Mouse (Mus musculus) embryonic facial prominence, embryonic 10.5 days (tissue): ENCODE results near the gene Rab31. TPM values are rescaled to one million over a fixed set of nuclear protein-coding genes. Genes with fewer than 3 reads are reported as not detected.
A peak's percentile ranks its signal among the peaks of the same experiment; 100 is the strongest.

Experiments used
- DNase-seq: peaks from one replicate; pipeline ENCODE4 v3.0.0-alpha.2; 2017; ENCODE audit warnings: low spot score
- H3K27ac ChIP-seq: fragments of 300-500 bp; sonication (generic); replicated peaks from 2 replicates; pipeline ENCODE4 v1.5.1; 2016; ENCODE audit warnings: mild to moderate bottlenecking
- H3K27me3 ChIP-seq: fragments of 300-500 bp; sonication (generic); replicated peaks from 2 replicates; pipeline ENCODE4 v1.6.1; 2016; ENCODE audit warnings: low read depth, mild to moderate bottlenecking; ENCODE audit not compliant: poor library complexity, severe bottlenecking
- H3K36me3 ChIP-seq: fragments of 300-500 bp; sonication (generic); replicated peaks from 2 replicates; pipeline ENCODE4 v1.6.1; 2016; ENCODE audit warnings: mild to moderate bottlenecking, moderate library complexity
- H3K4me1 ChIP-seq: fragments of 300-500 bp; sonication (generic); 2 replicates; pipeline ENCODE4 v1.6.1; 2016
- H3K4me3 ChIP-seq: fragments of 300-500 bp; sonication (generic); 2 replicates; pipeline ENCODE4 v1.5.1; 2016; ENCODE audit warnings: mild to moderate bottlenecking, moderate library complexity
- H3K9me3 ChIP-seq: fragments of 300-500 bp; sonication (generic); 2 replicates; pipeline ENCODE4 v1.6.1; 2016; ENCODE audit warnings: mild to moderate bottlenecking
- WGBS: fragments of 180-500 bp; shearing (Covaris S2); methylation state at CpG from one replicate; pipeline ENCODE4 v1.1.7; 2016; 5-methylcytosine and 5-hydroxymethylcytosine counted together
- polyA plus RNA-seq: library from polyadenylated mRNA; unstranded; fragments of >200 nt; fragmentation: Nextera tagmentation; extraction: Ambion mirVana; gene quantifications from 2 replicates; pipeline ENCODE4 v1.2.1, GENCODE M21; 2016

Rab31 gene
- polyA plus RNA-seq, 1 experiment from 2014 or later: 58.7 TPM

GRCm38 (mm10) chr17:65793307-65793930, 20.9 kb upstream of the Rab31 start:
- WGBS: 95% methylated on average over 12 of the region's 12 CpGs
- no peaks in the 10 kb centered on the region for H3K9me3 ChIP-seq
- no peaks in the 10 kb centered on the region for H3K27me3 ChIP-seq
- H3K27ac ChIP-seq: no peak overlapping the region
- no peak for DNase-seq
- H3K36me3 ChIP-seq: peaks cover 32% of the 10 kb centered on the region
- H3K4me3 ChIP-seq: no peak overlapping the region
- H3K4me1 ChIP-seq: peaks cover 6% of the 10 kb centered on the region

- H3K27me3 ChIP-seq: no peaks in the 10 kb centered on the region
- H3K9me3 ChIP-seq: no peaks in the 10 kb centered on the region
- no peak overlapping the region for H3K27ac ChIP-seq
- DNase-seq: no peak
- H3K36me3 ChIP-seq: peaks cover 52% of the 10 kb centered on the region
- H3K4me3 ChIP-seq: no peak overlapping the region
- WGBS: 95% methylated on average over 2 of the region's 2 CpGs
- H3K4me1 ChIP-seq: peaks cover 6% of the 10 kb centered on the region
Observed at GRCm38 (mm10) chr17:65791161-65791560, 18.6 kb upstream of the Rab31 start.

- 92% methylated on average over 6 of the region's 6 CpGs for WGBS
Observed at GRCm38 (mm10) chr17:65789576-65789975, 17.0 kb upstream of the Rab31 start.

GRCm38 (mm10) chr17:65788542-65789291, 16.2 kb upstream of the Rab31 start:
- peaks cover 12% of the 10 kb centered on the region for H3K4me1 ChIP-seq
- H3K4me3 ChIP-seq: no peak overlapping the region
- H3K36me3 ChIP-seq: peaks cover 52% of the 10 kb centered on the region
- H3K9me3 ChIP-seq: peaks cover 6% of the 10 kb centered on the region; the same call in 1 of the 2 replicates
- no peak overlapping the region for H3K27ac ChIP-seq
- 82% methylated on average over 12 of the region's 12 CpGs for WGBS
- H3K27me3 ChIP-seq: no peaks in the 10 kb centered on the region
- DNase-seq: no peak

More at GRCm38 (mm10) chr17:65789576-65789975, 17.0 kb upstream of the Rab31 start:
- Histone ChIP-seq H3K36me3 (peaks cover 58% of the 10 kb centered on the region), H3K4me1 (peaks cover 11% of the 10 kb centered on the region), H3K4me3 (no peak overlapping the region), H3K9me3 (peaks cover 6% of the 10 kb centered on the region; the same call in 1 of the 2 replicates), H3K27ac (no peak overlapping the region), H3K27me3 (no peaks in the 10 kb centered on the region)
- no peak for DNase-seq

- WGBS: 93% methylated on average over 4 of the region's 4 CpGs
- Histone ChIP-seq H3K27ac (no peak overlapping the region), H3K9me3 (peaks cover 6% of the 10 kb centered on the region; the same call in 1 of the 2 replicates), H3K27me3 (no peaks in the 10 kb centered on the region), H3K36me3 (peaks cover 49% of the 10 kb centered on the region), H3K4me1 (peaks cover 13% of the 10 kb centered on the region), H3K4me3 (no peak overlapping the region)
- DNase-seq: no peak
Observed at GRCm38 (mm10) chr17:65787261-65787660, 14.7 kb upstream of the Rab31 start.

- Histone ChIP-seq H3K27me3 (no peaks in the 10 kb centered on the region), H3K4me1 (peaks cover 21% of the 10 kb centered on the region), H3K27ac (no peak overlapping the region), H3K36me3 (peaks cover 49% of the 10 kb centered on the region), H3K9me3 (peaks cover 6% of the 10 kb centered on the region; the same call in 1 of the 2 replicates), H3K4me3 (no peak overlapping the region)
- DNase-seq: no peak
- WGBS: 84% methylated on average over 7 of the region's 7 CpGs
Observed at GRCm38 (mm10) chr17:65786225-65786624, 13.7 kb upstream of the Rab31 start.

GRCm38 (mm10) chr17:65785707-65786106, 13.2 kb upstream of the Rab31 start:
- no peak for DNase-seq
- Histone ChIP-seq H3K27me3 (no peaks in the 10 kb centered on the region), H3K9me3 (peaks cover 6% of the 10 kb centered on the region; the same call in 1 of the 2 replicates), H3K4me3 (no peak overlapping the region), H3K27ac (no peak overlapping the region), H3K4me1 (peaks cover 21% of the 10 kb centered on the region), H3K36me3 (peaks cover 49% of the 10 kb centered on the region)

- H3K27me3 ChIP-seq: no peaks in the 10 kb centered on the region
- DNase-seq: no peak
Observed at GRCm38 (mm10) chr17:65784610-65785140, 12.1 kb upstream of the Rab31 start.

GRCm38 (mm10) chr17:65783182-65784161, 10.9 kb upstream of the Rab31 start:
- peaks cover 17% of the 10 kb centered on the region for H3K4me1 ChIP-seq
- WGBS: 3% methylated on average over 133 of the region's 135 CpGs

More at GRCm38 (mm10) chr17:65784610-65785140, 12.1 kb upstream of the Rab31 start:
- Histone ChIP-seq H3K4me1 (peaks cover 21% of the 10 kb centered on the region), H3K4me3 (peak overlapping the region; percentile 94), H3K36me3 (peaks cover 43% of the 10 kb centered on the region), H3K27ac (no peak overlapping the region), H3K9me3 (peaks cover 6% of the 10 kb centered on the region; the same call in 1 of the 2 replicates)
- 78% methylated on average over 8 of the region's 8 CpGs for WGBS

GRCm38 (mm10) chr17:65782551-65783141, 10.1 kb upstream of the Rab31 start, which contains the start of gene Ppp4r1:
TSS of gene Ppp4r1 (plus strand) at chr17:65782573.
- peaks cover 28% of the 10 kb centered on the region for H3K36me3 ChIP-seq
- DNase-seq: peak; percentile 88
- 3% methylated on average over 81 of the region's 81 CpGs for WGBS
- H3K4me1 ChIP-seq: peaks cover 17% of the 10 kb centered on the region
- H3K4me3 ChIP-seq: peak within 1 kb of the TSS; percentile 94
- peak within 1 kb of the TSS; percentile 100 for H3K27ac ChIP-seq
- H3K9me3 ChIP-seq: peaks cover 6% of the 10 kb centered on the region; the same call in 1 of the 2 replicates
- no peaks in the 10 kb centered on the region for H3K27me3 ChIP-seq

More at GRCm38 (mm10) chr17:65783182-65784161, 10.9 kb upstream of the Rab31 start:
- Histone ChIP-seq H3K27ac (peak overlapping the region; percentile 100), H3K27me3 (no peaks in the 10 kb centered on the region), H3K9me3 (peaks cover 6% of the 10 kb centered on the region; the same call in 1 of the 2 replicates), H3K36me3 (peaks cover 35% of the 10 kb centered on the region), H3K4me3 (peak overlapping the region; percentile 94)
- DNase-seq: peak; percentile 82

GRCm38 (mm10) chr17:65780970-65781369, 8.4 kb upstream of the Rab31 start:
- Histone ChIP-seq H3K9me3 (peaks cover 6% of the 10 kb centered on the region; the same call in 1 of the 2 replicates), H3K36me3 (peaks cover 13% of the 10 kb centered on the region), H3K4me3 (no peak overlapping the region), H3K27ac (no peak overlapping the region), H3K4me1 (peaks cover 17% of the 10 kb centered on the region), H3K27me3 (no peaks in the 10 kb centered on the region)
- DNase-seq: no peak
- 96% methylated on average over 2 of the region's 2 CpGs for WGBS
